Mouse (Mus musculus) liver, embryonic 11.5 days (tissue): ENCODE data around the gene Pla2g4f. TPM values are rescaled to one million over a fixed set of nuclear protein-coding genes. Genes with fewer than 3 reads are reported as not detected.

Experiments
- ATAC-seq: fragments of 200-750 bp; cut with Nextera tagmentation; replicated peaks from 2 replicates; pipeline ENCODE4 v1.8.0; 2017; ENCODE audit warnings: moderate number of reproducible peaks, mild to moderate bottlenecking, moderate TSS enrichment, moderate library complexity; ENCODE audit not compliant: low FRiP score
- DNase-seq: peaks from one replicate; pipeline ENCODE4 v3.0.0-alpha.2; 2017; ENCODE audit warnings: low spot score
- H3K27ac ChIP-seq: fragments of 300-500 bp; sonication (generic); 2 replicates; pipeline ENCODE4 v1.5.1; 2014; ENCODE audit warnings: mild to moderate bottlenecking, low read depth, low read length, control low read depth
- H3K27me3 ChIP-seq: fragments of 300-500 bp; sonication (generic); replicated peaks from 2 replicates; pipeline ENCODE4 v1.6.1; 2014; ENCODE audit warnings: low read length, mixed read lengths; ENCODE audit not compliant: control insufficient read depth, insufficient read depth
- H3K36me3 ChIP-seq: fragments of 300-500 bp; sonication (generic); 2 replicates; pipeline ENCODE4 v1.6.1; 2014; ENCODE audit warnings: mild to moderate bottlenecking, low read length, moderate library complexity, mixed read lengths; ENCODE audit not compliant: control insufficient read depth, insufficient read depth
- H3K4me1 ChIP-seq: fragments of 300-500 bp; sonication (generic); replicated peaks from 2 replicates; pipeline ENCODE4 v1.6.1; 2014; ENCODE audit warnings: low read length, mixed read lengths; ENCODE audit not compliant: control insufficient read depth, insufficient read depth
- H3K4me2 ChIP-seq: fragments of 300-500 bp; sonication (generic); 2 replicates; pipeline ENCODE4 v1.6.1; 2014; ENCODE audit warnings: mild to moderate bottlenecking, control low read depth, moderate library complexity
- H3K4me3 ChIP-seq: fragments of 300-500 bp; sonication (generic); 2 replicates; pipeline ENCODE4 v1.5.1; 2014; ENCODE audit warnings: low read depth, low read length, control low read depth
- H3K9ac ChIP-seq: fragments of 300-500 bp; sonication (generic); 2 replicates; pipeline ENCODE4 v1.6.1; 2014; ENCODE audit warnings: low read depth, low read length, control low read depth
- H3K9me3 ChIP-seq: fragments of 300-500 bp; sonication (generic); 2 replicates; pipeline ENCODE4 v1.6.1; 2016; ENCODE audit warnings: low read length, inconsistent platforms, mixed read lengths; ENCODE audit not compliant: control insufficient read depth
- WGBS: fragments of 180-500 bp; shearing (Covaris S2); extraction: QIAGEN DNeasy Blood & Tissue Kit; methylation state at CpG from one replicate; pipeline ENCODE4 v1.1.7; 2014; 5-methylcytosine and 5-hydroxymethylcytosine counted together
- polyA plus RNA-seq: library from polyadenylated mRNA; unstranded; fragments of >200 nt; fragmentation: Nextera tagmentation; extraction: Ambion mirVana; gene quantifications from 2 replicates; pipeline ENCODE4 v1.2.1, GENCODE M21; 2014

Pla2g4f gene
- polyA plus RNA-seq, 1 experiment from 2014 or later: 0.10 TPM

DNA sequence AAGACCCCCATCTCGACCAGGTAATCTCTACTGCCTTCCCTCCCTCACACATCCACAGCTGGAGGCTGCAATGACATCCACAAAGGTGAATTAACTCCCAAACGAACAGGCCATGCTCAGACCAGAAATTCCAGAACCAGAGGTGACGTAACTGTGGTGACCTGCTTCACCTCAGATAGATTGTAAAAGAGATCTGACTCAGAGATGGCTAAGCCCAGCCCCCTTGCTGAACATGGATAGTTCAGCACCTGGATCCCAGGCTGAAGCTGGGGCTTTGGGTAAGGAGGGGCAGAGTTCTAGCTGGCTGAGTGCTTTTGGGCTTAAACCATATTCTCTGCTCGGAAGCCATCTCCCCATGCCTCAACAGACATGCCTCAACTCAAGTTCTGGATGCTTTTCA is 1.1 kb upstream of the Pla2g4f start:
- H3K27ac ChIP-seq: no peak overlapping the region
- H3K27me3 ChIP-seq: no peaks in the 10 kb centered on the region
- ATAC-seq (no peak), DNase-seq (no peak)
- H3K9me3 ChIP-seq: no peaks in the 10 kb centered on the region
- no peak overlapping the region for H3K4me3 ChIP-seq
- H3K9ac ChIP-seq: no peak overlapping the region
- peaks cover 12% of the 10 kb centered on the region; the same call in 1 of the 2 replicates for H3K36me3 ChIP-seq
- H3K4me2 ChIP-seq: no peak overlapping the region
- no peaks in the 10 kb centered on the region for H3K4me1 ChIP-seq
- 68% methylated on average over 4 of the region's 4 CpGs for WGBS

DNA sequence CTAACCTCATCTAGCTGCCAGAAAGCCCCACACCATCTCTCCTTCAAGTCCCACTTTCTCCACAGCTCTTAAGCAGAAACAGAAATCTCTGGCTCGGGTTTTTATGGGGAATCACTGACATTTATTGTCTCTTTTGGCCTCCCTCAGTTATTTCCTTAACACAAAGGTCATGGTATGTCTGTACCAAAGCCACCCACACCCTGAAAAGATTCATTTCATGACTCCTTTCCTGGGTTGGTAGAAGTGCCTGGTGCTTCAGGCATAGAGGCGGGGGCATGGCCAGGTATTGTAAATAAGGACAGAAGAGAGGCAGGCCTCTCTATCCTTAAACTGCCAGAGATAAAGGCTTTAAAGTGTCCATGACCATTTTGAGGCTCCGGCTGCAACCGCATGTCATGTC is 522 bp upstream of the Pla2g4f start:
- DNase-seq (no peak), ATAC-seq (no peak)
- H3K36me3 ChIP-seq: peaks cover 12% of the 10 kb centered on the region; the same call in 1 of the 2 replicates
- no peak overlapping the region for H3K9ac ChIP-seq
- H3K4me3 ChIP-seq: no peak overlapping the region
- no peak overlapping the region for H3K4me2 ChIP-seq
- no peaks in the 10 kb centered on the region for H3K27me3 ChIP-seq
- no peaks in the 10 kb centered on the region for H3K4me1 ChIP-seq
- 78% methylated on average over 4 of the region's 4 CpGs for WGBS
- no peak overlapping the region for H3K27ac ChIP-seq
- H3K9me3 ChIP-seq: no peaks in the 10 kb centered on the region

DNA sequence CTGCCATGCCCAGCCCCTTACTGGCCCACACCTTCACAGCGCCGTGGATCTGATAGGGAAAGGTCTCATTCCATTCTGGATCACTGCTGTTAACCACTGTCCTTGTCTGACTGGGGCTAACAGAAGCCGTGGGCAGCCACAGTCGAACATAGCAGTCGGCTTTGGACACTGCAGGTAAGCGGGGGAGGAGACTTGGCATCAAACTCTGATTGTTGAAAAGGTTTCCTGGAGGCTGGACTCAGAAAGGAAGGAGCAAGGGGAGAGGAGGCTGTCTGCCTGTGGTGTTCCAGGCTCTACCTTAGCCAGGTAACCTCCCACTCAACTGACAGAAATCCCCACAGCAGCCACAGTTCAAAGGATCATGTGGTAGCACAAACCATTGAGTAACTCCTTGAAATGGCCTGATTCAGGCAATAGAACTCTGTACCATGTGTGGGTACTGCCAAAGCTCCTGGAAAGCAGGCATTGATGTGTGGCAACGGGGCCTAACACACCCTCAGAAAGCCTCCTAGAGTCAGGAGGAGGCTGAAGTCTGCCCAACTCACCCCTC is 1.6 kb downstream of the Pla2g4f start:
- Histone ChIP-seq H3K4me3 (no peak overlapping the region), H3K36me3 (peaks cover 8% of the 10 kb centered on the region; the same call in 1 of the 2 replicates), H3K4me1 (no peaks in the 10 kb centered on the region), H3K9ac (no peak overlapping the region), H3K27me3 (no peaks in the 10 kb centered on the region), H3K27ac (no peak overlapping the region), H3K9me3 (no peaks in the 10 kb centered on the region), H3K4me2 (no peak overlapping the region)
- DNase-seq (no peak), ATAC-seq (no peak)
- whole genome bisulfite sequencing: 83% methylated on average over 7 of the region's 7 CpGs

DNA sequence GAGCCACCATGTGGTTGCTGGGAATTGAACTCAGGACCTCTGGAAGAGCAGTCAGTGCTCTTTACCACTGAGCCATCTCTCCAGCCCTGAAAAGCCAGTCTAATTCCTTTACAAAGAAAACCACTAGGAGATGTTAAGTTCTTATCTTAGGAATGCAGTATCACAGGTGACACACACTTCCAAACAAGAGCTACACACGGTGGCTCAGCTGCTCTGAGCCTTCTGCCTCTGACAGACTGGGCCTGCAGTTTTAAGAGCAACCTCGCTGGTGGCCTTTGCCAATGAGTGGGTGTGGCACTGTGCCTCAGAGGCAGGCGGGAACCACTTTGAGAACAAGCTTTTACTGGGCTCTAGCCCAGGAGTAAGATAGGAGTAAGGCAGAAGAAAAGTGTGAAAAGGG is 9.9 kb downstream of the Pla2g4f start:
- Histone ChIP-seq H3K9ac (no peak overlapping the region), H3K4me1 (no peaks in the 10 kb centered on the region), H3K4me2 (no peak overlapping the region), H3K27me3 (no peaks in the 10 kb centered on the region), H3K36me3 (no peaks in the 10 kb centered on the region), H3K27ac (no peak overlapping the region), H3K4me3 (no peak overlapping the region), H3K9me3 (no peaks in the 10 kb centered on the region)
- ATAC-seq (no peak), DNase-seq (no peak)
- 18% methylated on average over 3 of the region's 3 CpGs for WGBS

DNA sequence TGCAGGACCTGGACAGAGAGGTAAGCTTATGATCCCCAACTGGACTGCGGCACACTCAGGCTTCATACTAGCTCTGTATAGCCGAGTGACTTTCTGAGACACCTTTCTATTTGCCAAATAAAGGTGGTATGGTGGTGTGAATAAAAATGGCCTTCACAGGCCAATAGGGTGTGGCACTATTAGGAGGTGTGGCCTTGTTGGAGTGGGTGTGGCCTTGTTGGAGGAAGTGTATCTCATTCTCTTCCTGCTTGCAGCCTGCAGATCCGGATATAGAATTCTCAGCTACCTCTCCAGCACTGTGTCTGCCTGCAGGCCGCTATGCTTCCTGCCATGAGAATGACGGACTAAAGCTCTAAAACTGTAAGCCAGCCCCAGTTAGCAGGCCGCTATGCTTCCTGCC is 12.9 kb downstream of the Pla2g4f start:
- Histone ChIP-seq H3K4me2 (no peak overlapping the region), H3K27me3 (no peaks in the 10 kb centered on the region), H3K9me3 (no peaks in the 10 kb centered on the region), H3K36me3 (no peaks in the 10 kb centered on the region), H3K4me1 (no peaks in the 10 kb centered on the region), H3K27ac (no peak overlapping the region), H3K4me3 (no peak overlapping the region), H3K9ac (no peak overlapping the region)
- ATAC-seq (no peak), DNase-seq (no peak)
- 86% methylated on average over 6 of the region's 6 CpGs for WGBS

DNA sequence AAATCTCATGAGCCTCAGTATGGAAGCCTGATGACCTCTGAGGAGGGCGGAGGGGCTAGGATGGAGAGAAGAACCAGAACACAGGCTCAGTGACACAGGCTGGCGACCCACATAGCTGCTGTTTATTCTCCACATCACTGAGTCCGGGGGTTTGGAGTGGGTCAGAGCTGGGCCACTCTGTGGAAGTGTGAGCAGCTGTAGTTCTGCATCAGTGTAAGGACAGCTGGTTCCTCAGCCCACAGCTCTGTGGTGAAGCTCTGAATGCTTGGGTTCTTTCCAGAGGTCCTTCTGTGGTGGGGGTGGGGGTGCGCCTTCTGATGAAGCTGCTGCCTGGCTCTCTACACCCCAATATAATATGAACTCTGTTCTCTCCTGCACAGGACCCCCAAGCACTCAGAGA is 14.1 kb downstream of the Pla2g4f start:
- WGBS: 75% methylated on average over 4 of the region's 4 CpGs
- no peaks in the 10 kb centered on the region for H3K27me3 ChIP-seq
- no peak overlapping the region for H3K4me3 ChIP-seq
- no peak overlapping the region for H3K27ac ChIP-seq
- no peaks in the 10 kb centered on the region for H3K36me3 ChIP-seq
- no peak for ATAC-seq
- no peaks in the 10 kb centered on the region for H3K9me3 ChIP-seq
- no peak overlapping the region for H3K4me2 ChIP-seq
- no peaks in the 10 kb centered on the region for H3K4me1 ChIP-seq
- no peak for DNase-seq
- no peak overlapping the region for H3K9ac ChIP-seq

DNA sequence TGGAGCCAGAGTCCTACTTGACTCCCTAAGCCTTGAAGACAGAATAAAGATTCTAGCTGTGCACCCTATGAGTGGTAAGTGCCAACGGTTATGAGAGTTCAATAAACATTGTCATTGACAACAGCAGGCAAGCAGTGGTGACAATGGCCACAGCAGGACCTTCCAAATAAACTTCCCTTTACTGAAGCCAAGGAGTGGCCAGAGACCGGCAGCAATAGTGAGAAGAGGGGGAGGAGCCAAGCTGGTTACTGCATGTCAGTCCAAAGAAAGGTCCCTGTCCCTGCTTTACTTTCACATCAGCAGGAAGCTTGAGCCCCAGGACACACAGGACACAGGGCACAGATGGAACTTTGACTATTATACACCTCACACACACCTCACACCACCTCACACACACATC is 17.8 kb downstream of the Pla2g4f start:
- H3K36me3 ChIP-seq: no peaks in the 10 kb centered on the region
- no peak overlapping the region for H3K4me3 ChIP-seq
- no peaks in the 10 kb centered on the region for H3K4me1 ChIP-seq
- H3K27me3 ChIP-seq: no peaks in the 10 kb centered on the region
- WGBS: 22% methylated on average over 2 of the region's 2 CpGs
- no peak for ATAC-seq
- H3K9ac ChIP-seq: no peak overlapping the region
- no peak overlapping the region for H3K4me2 ChIP-seq
- H3K9me3 ChIP-seq: no peaks in the 10 kb centered on the region
- DNase-seq: no peak
- no peak overlapping the region for H3K27ac ChIP-seq

DNA sequence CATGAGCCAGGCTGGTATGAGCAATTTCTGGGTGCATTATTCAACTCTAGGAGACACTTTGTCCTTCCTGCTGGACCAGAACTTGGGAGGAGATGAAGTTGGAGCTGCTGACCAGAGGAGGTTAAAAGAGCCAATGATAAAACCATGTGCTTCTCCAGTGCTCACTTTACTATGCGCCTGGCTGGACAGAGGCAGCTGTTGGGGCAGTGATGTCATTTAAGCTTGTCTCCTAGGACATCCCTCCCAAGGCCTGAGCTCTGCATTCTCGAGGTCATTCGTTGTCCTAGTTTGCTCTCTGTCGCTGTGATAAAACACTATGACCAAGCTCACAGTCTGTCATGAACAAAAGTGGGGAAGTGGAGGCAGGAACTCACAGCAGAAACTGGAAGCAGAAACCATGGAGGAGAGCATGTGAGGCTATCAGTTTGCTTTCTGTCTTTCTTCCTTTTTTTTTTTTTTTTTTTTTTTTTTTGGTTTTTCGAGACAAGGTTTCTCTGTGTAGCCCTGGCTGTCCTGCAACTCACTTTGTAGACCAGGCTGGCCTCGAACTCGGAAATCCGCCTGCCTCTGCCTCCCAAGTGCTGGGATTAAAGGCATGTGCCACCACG is 22.4 kb downstream of the Pla2g4f start:
- DNase-seq (no peak), ATAC-seq (no peak)
- Histone ChIP-seq H3K27me3 (no peaks in the 10 kb centered on the region), H3K4me3 (no peak overlapping the region), H3K4me2 (no peak overlapping the region), H3K9ac (no peak overlapping the region), H3K9me3 (no peaks in the 10 kb centered on the region), H3K27ac (no peak overlapping the region), H3K36me3 (no peaks in the 10 kb centered on the region), H3K4me1 (no peaks in the 10 kb centered on the region)
- 79% methylated on average over 8 of the region's 9 CpGs for WGBS

DNA sequence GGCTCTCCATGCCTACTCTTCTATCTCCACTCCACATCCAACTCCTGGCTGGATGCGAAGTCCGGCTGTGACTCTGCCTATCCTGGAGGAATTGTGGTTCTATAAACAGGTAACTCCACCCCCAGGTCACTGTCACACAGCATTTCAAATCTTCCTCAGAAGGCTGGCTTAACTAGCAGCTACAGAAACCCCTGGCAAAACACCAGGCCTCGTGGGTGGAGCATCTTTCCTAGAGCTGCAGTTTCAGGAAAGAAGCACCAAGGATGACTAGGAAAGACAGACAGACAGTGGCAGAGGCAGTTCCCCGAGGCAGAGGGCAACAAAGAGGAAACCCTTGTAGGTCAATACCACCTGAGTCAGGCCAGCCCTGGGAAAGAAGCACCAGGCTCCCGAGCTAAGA is 25.0 kb downstream of the Pla2g4f start, which contains the start of gene Pla2g4d:
TSS of gene Pla2g4d (minus strand) at position 203 of the 400 bp plus-strand sequence.
- ATAC-seq: no peak
- 61% methylated on average over 5 of the region's 5 CpGs for WGBS

More for the DNA sequence above, 25.0 kb downstream of the Pla2g4f start, which contains the start of gene Pla2g4d:
- H3K27ac ChIP-seq: no peak within 1 kb of the TSS
- H3K36me3 ChIP-seq: no peaks in the 10 kb centered on the region
- no peaks in the 10 kb centered on the region for H3K4me1 ChIP-seq
- H3K4me2 ChIP-seq: no peak within 1 kb of the TSS
- no peaks in the 10 kb centered on the region for H3K9me3 ChIP-seq
- no peak for DNase-seq
- H3K27me3 ChIP-seq: no peaks in the 10 kb centered on the region
- H3K4me3 ChIP-seq: no peak within 1 kb of the TSS
- no peak within 1 kb of the TSS for H3K9ac ChIP-seq
